Comparison of ENCODE assay signal across 8 mouse cellular contexts in genomic region chr7:79742659-79743536, GRCm38 (mm10). TPM values are rescaled to one million over a fixed set of nuclear protein-coding genes. Genes with fewer than 3 reads are reported as not detected.
A peak's percentile ranks its signal among the peaks of the same experiment; 100 is the strongest.
DNase-seq lines count a peak whose midpoint lies in the region; ATAC-seq and TF ChIP-seq lines count a peak whose summit lies in the region.

Pex11a (minus strand) TSS chr7:79743131.
Wdr93 (plus strand) TSS chr7:79743163.

- H3K27ac ChIP-seq in forebrain, embryonic 11.5 days (ENCODE audit: low read depth, low read length): no peak within 1 kb of the TSS
- no peak within 1 kb of the TSS for H3K27ac ChIP-seq in heart, embryonic 16.5 days (ENCODE audit: low read length)
- no peak within 1 kb of the TSS for H3K27ac ChIP-seq in liver, embryonic 13.5 days
- H3K27ac ChIP-seq in stomach, embryonic 14.5 days (ENCODE audit: low read length): no peak within 1 kb of the TSS

- 3% methylated on average over 46 of the region's 46 CpGs for WGBS in forebrain, embryonic 11.5 days
- WGBS in heart, embryonic 16.5 days: 3% methylated on average over 46 of the region's 46 CpGs
- 3% methylated on average over 46 of the region's 46 CpGs for WGBS in liver, embryonic 13.5 days (ENCODE audit: insufficient replicate concordance)
- WGBS in stomach, embryonic 14.5 days: 3% methylated on average over 46 of the region's 46 CpGs

- H3K4me3 ChIP-seq in E14TG2a.4 (replicated peaks; ENCODE audit: low read length): peak within 1 kb of the TSS; percentile 91
- H3K4me3 ChIP-seq in forebrain, embryonic 11.5 days (ENCODE audit: low read depth, low read length): peak within 1 kb of the TSS; percentile 72
- H3K4me3 ChIP-seq in heart, embryonic 16.5 days (ENCODE audit: low read length): peak within 1 kb of the TSS; percentile 89
- peak within 1 kb of the TSS; percentile 64 for H3K4me3 ChIP-seq in liver, embryonic 13.5 days (replicated peaks)
- H3K4me3 ChIP-seq in stomach, embryonic 14.5 days (ENCODE audit: low read depth, low read length): peak within 1 kb of the TSS; percentile 77

- H3K4me2 ChIP-seq in forebrain, embryonic 11.5 days (ENCODE audit: low read depth, low read length, severe bottlenecking): peak within 1 kb of the TSS; percentile 96
- peak within 1 kb of the TSS; percentile 99 for H3K4me2 ChIP-seq in heart, embryonic 16.5 days (ENCODE audit: low read depth, low read length)
- peak within 1 kb of the TSS; percentile 91 for H3K4me2 ChIP-seq in liver, embryonic 13.5 days
- peak within 1 kb of the TSS; percentile 94 for H3K4me2 ChIP-seq in stomach, embryonic 14.5 days (replicated peaks; ENCODE audit: low read depth, low read length)

- no peaks in the 10 kb centered on the region for H3K9me3 ChIP-seq in E14TG2a.4 (ENCODE audit: low read length)
- no peaks in the 10 kb centered on the region for H3K9me3 ChIP-seq in forebrain, embryonic 11.5 days (ENCODE audit: control insufficient read depth, low read length)
- H3K9me3 ChIP-seq in heart, embryonic 16.5 days (replicated peaks; ENCODE audit: control insufficient read depth, low read length): no peaks in the 10 kb centered on the region
- no peaks in the 10 kb centered on the region for H3K9me3 ChIP-seq in liver, embryonic 13.5 days (replicated peaks)
- H3K9me3 ChIP-seq in stomach, embryonic 14.5 days (ENCODE audit: control insufficient read depth, low read depth, low read length): no peaks in the 10 kb centered on the region

- no peak for TF ChIP-seq CTCF in E14TG2a.4 (conservative IDR thresholded peaks at IDR 0.05; ENCODE audit: low read length)

- H3K36me3 ChIP-seq in E14TG2a.4 (ENCODE audit: insufficient read depth, low read length): peaks cover 19% of the 10 kb centered on the region
- H3K36me3 ChIP-seq in forebrain, embryonic 11.5 days (ENCODE audit: control insufficient read depth, insufficient read depth, low read length): no peaks in the 10 kb centered on the region
- no peaks in the 10 kb centered on the region for H3K36me3 ChIP-seq in heart, embryonic 16.5 days (ENCODE audit: control insufficient read depth, insufficient read depth)
- no peaks in the 10 kb centered on the region for H3K36me3 ChIP-seq in liver, embryonic 13.5 days
- H3K36me3 ChIP-seq in stomach, embryonic 14.5 days (ENCODE audit: control insufficient read depth, insufficient read depth, low read length): no peaks in the 10 kb centered on the region; the same call in 1 of the 2 replicates

- peak; percentile 81 for ATAC-seq in forebrain, embryonic 11.5 days (replicated peaks; ENCODE audit: low FRiP score)
- ATAC-seq in heart, embryonic 16.5 days (replicated peaks; ENCODE audit: extremely low read depth, insufficient read depth, low FRiP score): peak; percentile 87
- ATAC-seq in liver, embryonic 13.5 days (ENCODE audit: low read depth): peak; percentile 71
- peak; percentile 84 for ATAC-seq in stomach, embryonic 14.5 days (ENCODE audit: insufficient number of reproducible peaks, insufficient read depth, low FRiP score, low read depth)

- DNase-seq in c-Kit-positive CD71-positive TER-119-positive erythroid progenitor cells, embryonic 14.5 days (ENCODE audit: low spot score): peak; percentile 57
- peak; percentile 81 for DNase-seq in forebrain, embryonic 11.5 days (ENCODE audit: low spot score)
- peak; percentile 87 to 93 for DNase-seq in kidney, postnatal 25 days
- DNase-seq in liver, embryonic 13.5 days: peak; percentile 61
- DNase-seq in natural killer cell, adult 2 months (ENCODE audit: low spot score in 2 of 2): peak; percentile 68 to 82

- peaks cover 12% of the 10 kb centered on the region for H3K4me1 ChIP-seq in E14TG2a.4 (replicated peaks; ENCODE audit: low read depth, low read length)
- peaks cover 3% of the 10 kb centered on the region; the same call in 1 of the 2 replicates for H3K4me1 ChIP-seq in forebrain, embryonic 11.5 days (replicated peaks; ENCODE audit: control insufficient read depth, insufficient read depth, low read length)
- H3K4me1 ChIP-seq in heart, embryonic 16.5 days (ENCODE audit: control insufficient read depth, insufficient read depth, low read length): 0 out of 2 replicates have a peak, but pooled peaks cover 2% of the 10 kb centered on the region
- H3K4me1 ChIP-seq in liver, embryonic 13.5 days (replicated peaks): peaks cover 14% of the 10 kb centered on the region
- 0 out of 2 replicates have a peak, but pooled peaks cover 4% of the 10 kb centered on the region for H3K4me1 ChIP-seq in stomach, embryonic 14.5 days (ENCODE audit: control insufficient read depth, insufficient read depth, low read length)

- H3K9ac ChIP-seq in forebrain, embryonic 11.5 days (ENCODE audit: low read length): peak within 1 kb of the TSS; percentile 64
- H3K9ac ChIP-seq in heart, embryonic 16.5 days (ENCODE audit: low read length): peak within 1 kb of the TSS; percentile 79
- peak within 1 kb of the TSS; percentile 62 for H3K9ac ChIP-seq in liver, embryonic 13.5 days
- peak within 1 kb of the TSS; percentile 53; the same call in 1 of the 2 replicates for H3K9ac ChIP-seq in stomach, embryonic 14.5 days (replicated peaks; ENCODE audit: low read depth, low read length)

- H3K27me3 ChIP-seq in E14TG2a.4 (ENCODE audit: insufficient read depth, low read length): peaks cover 9% of the 10 kb centered on the region; the same call in 1 of the 2 replicates
- no peaks in the 10 kb centered on the region for H3K27me3 ChIP-seq in forebrain, embryonic 11.5 days (ENCODE audit: control insufficient read depth, insufficient read depth, low read length)
- no peaks in the 10 kb centered on the region for H3K27me3 ChIP-seq in heart, embryonic 16.5 days (ENCODE audit: control insufficient read depth, insufficient read depth, low read length)
- H3K27me3 ChIP-seq in liver, embryonic 13.5 days: no peaks in the 10 kb centered on the region
- no peaks in the 10 kb centered on the region for H3K27me3 ChIP-seq in stomach, embryonic 14.5 days (ENCODE audit: control insufficient read depth, insufficient read depth, low read length)

RNA-seq across cellular contexts. Expression of gene Pex11a, which starts in this region (rescaled TPM):
- 7.6 and 8.7 TPM in 2 replicates for polyA plus RNA-seq in forebrain, embryonic 11.5 days (2014; fragmentation: Nextera tagmentation; extraction: Ambion mirVana)
- polyA plus RNA-seq in heart, embryonic 16.5 days (2015; fragmentation: Nextera tagmentation; extraction: Ambion mirVana): 6.9 TPM in 2 replicates
- polyA plus RNA-seq in liver, embryonic 13.5 days (2015; fragmentation: Nextera tagmentation; extraction: Ambion mirVana): 1.6 and 1.9 TPM in 2 replicates
- polyA plus RNA-seq in stomach, embryonic 14.5 days (2014; fragmentation: Nextera tagmentation; extraction: Ambion mirVana): 11.0 and 11.5 TPM in 2 replicates

RNA-seq across cellular contexts. Expression of gene Wdr93, which starts in this region (rescaled TPM):
- polyA plus RNA-seq in forebrain, embryonic 11.5 days (2014; fragmentation: Nextera tagmentation; extraction: Ambion mirVana): 0.21 and 0.37 TPM in 2 replicates
- 0.32 and 0.49 TPM in 2 replicates for polyA plus RNA-seq in heart, embryonic 16.5 days (2015; fragmentation: Nextera tagmentation; extraction: Ambion mirVana)
- polyA plus RNA-seq in liver, embryonic 13.5 days (2015; fragmentation: Nextera tagmentation; extraction: Ambion mirVana): 0.08 and 0.12 TPM in 2 replicates
- 0.14 and 0.50 TPM in 2 replicates for polyA plus RNA-seq in stomach, embryonic 14.5 days (2014; fragmentation: Nextera tagmentation; extraction: Ambion mirVana)
